8 mouse cellular contexts compared by ENCODE assay signal in the genomic region with DNA sequence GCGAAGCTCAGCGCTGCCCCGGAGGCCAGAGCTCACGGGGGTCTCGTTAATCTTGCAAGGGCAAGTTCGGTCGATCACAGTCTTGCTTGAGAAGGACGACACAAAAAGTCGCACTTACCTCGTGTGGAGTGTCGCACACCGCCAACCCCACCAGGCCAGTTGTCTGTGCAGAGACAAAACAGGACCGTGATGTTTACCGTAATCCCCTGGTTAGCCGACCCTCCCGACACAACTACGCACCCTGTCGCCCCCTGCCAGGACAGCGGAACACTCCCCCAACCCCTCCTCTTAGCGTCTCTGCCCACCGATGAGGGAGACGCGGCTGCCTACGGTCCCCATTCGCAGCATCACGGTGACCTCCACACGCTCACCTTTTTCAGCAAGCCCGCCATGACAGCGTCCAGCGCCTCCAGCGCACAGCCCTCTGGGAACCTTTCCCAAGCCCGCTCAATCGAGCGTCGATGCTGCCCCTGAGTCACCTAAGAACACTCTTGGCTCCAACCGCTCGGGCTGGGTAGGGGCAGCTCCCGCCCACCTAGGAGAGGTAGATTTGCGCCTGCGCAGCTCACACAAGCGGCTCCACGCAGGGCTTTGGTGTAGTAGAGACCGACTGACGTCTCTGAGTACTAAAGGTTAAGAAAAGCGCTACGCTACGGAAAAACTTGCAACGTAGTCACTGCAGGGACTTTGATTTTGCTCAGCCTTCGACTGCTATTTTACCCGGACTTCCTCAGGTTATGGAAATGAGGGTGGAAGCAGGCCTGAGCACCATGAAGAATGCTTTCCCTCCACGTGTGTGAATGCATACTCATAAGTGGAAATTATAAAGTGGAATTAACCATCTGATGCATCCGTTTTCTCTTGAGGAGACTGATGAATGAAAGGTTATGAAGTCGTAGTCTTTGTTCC. TPM values are rescaled to one million over a fixed set of nuclear protein-coding genes. Genes with fewer than 3 reads are reported as not detected.
A peak's percentile ranks its signal among the peaks of the same experiment; 100 is the strongest.
DNase-seq lines count a peak whose midpoint lies in the region; ATAC-seq and TF ChIP-seq lines count a peak whose summit lies in the region.

A gene (minus strand): TSS at position 859 of the 909 bp plus-strand sequence.

- peaks cover 31% of the 10 kb centered on the region for H3K36me3 ChIP-seq in G1E (replicated peaks)
- 0 out of 2 replicates have a peak, but pooled peaks cover 2% of the 10 kb centered on the region for H3K36me3 ChIP-seq in forebrain, embryonic 16.5 days (ENCODE audit: control insufficient read depth, insufficient read depth)
- H3K36me3 ChIP-seq in lung, embryonic 14.5 days (ENCODE audit: insufficient read depth) = peaks cover 11% of the 10 kb centered on the region; the same call in 1 of the 2 replicates
- 0 out of 2 replicates have a peak, but pooled peaks cover 2% of the 10 kb centered on the region for H3K36me3 ChIP-seq in thymus, adult 2 months (ENCODE audit: control insufficient read depth, insufficient read depth, low read length)

- H3K4me2 ChIP-seq in forebrain, embryonic 16.5 days (ENCODE audit: low read length) = peak within 1 kb of the TSS; percentile 83
- peak within 1 kb of the TSS; percentile 75 for H3K4me2 ChIP-seq in lung, embryonic 14.5 days

- under 1% methylated on average over 53 of the region's 53 CpGs for whole genome bisulfite sequencing in forebrain, embryonic 16.5 days
- 1% methylated on average over 53 of the region's 53 CpGs for WGBS in lung, embryonic 14.5 days
- WGBS in olfactory bulb, adult 2 months = under 1% methylated on average over 53 of the region's 53 CpGs
- WGBS in thymus, adult 2 months = under 1% methylated on average over 53 of the region's 53 CpGs

- intact Hi-C loops in heart, postnatal 36 days (cut with DNase I) = loop anchor here (1.0 kb wide), 1 partner anchor 138 kb away; a partner anchor contains a TSS

- ATAC-seq in G1E (ENCODE audit: extremely low read depth, insufficient number of reproducible peaks, low FRiP score, poor library complexity, severe bottlenecking) = peak; percentile 95
- peak; percentile 98 for ATAC-seq in forebrain, embryonic 16.5 days
- peak; percentile 98 for ATAC-seq in lung, embryonic 14.5 days (ENCODE audit: insufficient read depth)

- no peak for TF ChIP-seq CTCF in G1E (IDR thresholded peaks at IDR 0.05; ENCODE audit: low read depth, low read length)
- TF ChIP-seq CTCF in layer of hippocampus, adult 2 months (conservative IDR thresholded peaks at IDR 0.05) = no peak
- 0 out of 2 replicates have a peak, but pooled peaks have one; percentile 12 for TF ChIP-seq CTCF in lung, embryonic 14.5 days (IDR thresholded peaks at IDR 0.05; ENCODE audit: low read depth)
- no peak for TF ChIP-seq CTCF in olfactory bulb, adult 2 months (IDR thresholded peaks at IDR 0.05; ENCODE audit: insufficient read depth, low read depth, low read length)
- no peak for TF ChIP-seq CTCF in thymus, adult 2 months (IDR thresholded peaks at IDR 0.05; ENCODE audit: borderline replicate concordance, control insufficient read depth, extremely low read depth, insufficient read depth, low read length, poor library complexity)

- peak; percentile 77 for TF ChIP-seq POLR2A in olfactory bulb, adult 2 months (IDR thresholded peaks at IDR 0.05; ENCODE audit: insufficient read depth, low read depth, low read length)
- 0 out of 2 replicates have a peak, but pooled peaks have one; percentile 37 for TF ChIP-seq POLR2A in thymus, adult 2 months (IDR thresholded peaks at IDR 0.05; ENCODE audit: control insufficient read depth, extremely low read depth, insufficient read depth, low read length, poor library complexity)

- DNase-seq in G1E (ENCODE audit: low spot score) = peak; percentile 78
- peak; percentile 93 to 95 for DNase-seq in cerebellum, adult 18-20 months
- peak; percentile 85 for DNase-seq in heart, postnatal 36 days
- DNase-seq in layer of hippocampus, adult 2 months (ENCODE audit: low spot score in 2 of 2) = peak; percentile 90 to 92
- peak; percentile 98 for DNase-seq in lung, embryonic 14.5 days
- DNase-seq in thymus, adult 2 months = peak; percentile 92

- H3K27me3 ChIP-seq in G1E (ENCODE audit: insufficient read depth, low read length) = no peaks in the 10 kb centered on the region
- no peaks in the 10 kb centered on the region for H3K27me3 ChIP-seq in forebrain, embryonic 16.5 days (replicated peaks; ENCODE audit: control insufficient read depth, insufficient read depth, low read length)
- H3K27me3 ChIP-seq in lung, embryonic 14.5 days (ENCODE audit: insufficient read depth, low read length) = no peaks in the 10 kb centered on the region
- H3K27me3 ChIP-seq in thymus, adult 2 months (ENCODE audit: control insufficient read depth, insufficient read depth, low read length) = no peaks in the 10 kb centered on the region

- no peaks in the 10 kb centered on the region for H3K9me3 ChIP-seq in G1E (replicated peaks)
- no peaks in the 10 kb centered on the region for H3K9me3 ChIP-seq in forebrain, embryonic 16.5 days (ENCODE audit: control insufficient read depth, low read length)
- no peaks in the 10 kb centered on the region for H3K9me3 ChIP-seq in lung, embryonic 14.5 days (ENCODE audit: low read depth, low read length)

- peak within 1 kb of the TSS; percentile 98 for H3K4me3 ChIP-seq in G1E (ENCODE audit: low read depth, low read length)
- peak within 1 kb of the TSS; percentile 83 for H3K4me3 ChIP-seq in forebrain, embryonic 16.5 days (replicated peaks; ENCODE audit: low read length)
- peak within 1 kb of the TSS; percentile 93 for H3K4me3 ChIP-seq in layer of hippocampus, adult 2 months
- H3K4me3 ChIP-seq in lung, embryonic 14.5 days (ENCODE audit: low read depth, low read length) = peak within 1 kb of the TSS; percentile 57
- H3K4me3 ChIP-seq in olfactory bulb, adult 2 months (ENCODE audit: insufficient read depth, low read depth, low read length) = peak within 1 kb of the TSS; percentile 60
- H3K4me3 ChIP-seq in thymus, adult 2 months (ENCODE audit: control insufficient read depth, insufficient read depth, low read length) = peak within 1 kb of the TSS; percentile 78

- peak within 1 kb of the TSS; percentile 81 for H3K9ac ChIP-seq in forebrain, embryonic 16.5 days (replicated peaks; ENCODE audit: low read depth, low read length)
- peak within 1 kb of the TSS; percentile 56 for H3K9ac ChIP-seq in lung, embryonic 14.5 days

- H3K4me1 ChIP-seq in G1E (ENCODE audit: insufficient read depth, low read depth, low read length) = peaks cover 41% of the 10 kb centered on the region
- peaks cover 18% of the 10 kb centered on the region for H3K4me1 ChIP-seq in forebrain, embryonic 16.5 days (replicated peaks; ENCODE audit: control insufficient read depth, insufficient read depth, low read length)
- peaks cover 5% of the 10 kb centered on the region for H3K4me1 ChIP-seq in lung, embryonic 14.5 days (ENCODE audit: insufficient read depth)
- peaks cover 3% of the 10 kb centered on the region; the same call in 1 of the 2 replicates for H3K4me1 ChIP-seq in olfactory bulb, adult 2 months (ENCODE audit: control insufficient read depth, insufficient read depth, low read length)
- peaks cover 6% of the 10 kb centered on the region for H3K4me1 ChIP-seq in thymus, adult 2 months (replicated peaks; ENCODE audit: control insufficient read depth, insufficient read depth, low read length)

- H3K27ac ChIP-seq in forebrain, embryonic 16.5 days (ENCODE audit: low read length) = no peak within 1 kb of the TSS; the same call in 1 of the 2 replicates
- peak within 1 kb of the TSS; percentile 90 for H3K27ac ChIP-seq in layer of hippocampus, adult 2 months
- H3K27ac ChIP-seq in lung, embryonic 14.5 days (ENCODE audit: low read depth) = 0 out of 2 replicates have a peak within 1 kb of the TSS, but pooled peaks have one; percentile 3
- 0 out of 2 replicates have a peak within 1 kb of the TSS, but pooled peaks have one; percentile 2 for H3K27ac ChIP-seq in olfactory bulb, adult 2 months (ENCODE audit: insufficient read depth, low read depth, low read length)
- H3K27ac ChIP-seq in thymus, adult 2 months (ENCODE audit: control insufficient read depth, insufficient read depth, low read length) = 0 out of 2 replicates have a peak within 1 kb of the TSS, but pooled peaks have one; percentile 15

RNA-seq across cellular contexts. Expression of the gene that starts here (rescaled TPM):
- 49.7 and 55.7 TPM in 2 replicates for total RNA-seq in G1E (2014; fragmentation: Nextera tagmentation)
- total RNA-seq in G1E (2017) = 358 and 401 TPM in 2 replicates
- polyA plus RNA-seq in G1E (2012) = 6.1 and 8.3 TPM in 2 replicates
- polyA plus RNA-seq in forebrain, embryonic 16.5 days (2015; fragmentation: Nextera tagmentation; extraction: Ambion mirVana) = 274 and 298 TPM in 2 replicates
- 1,000 to 10,000 TPM; 1,562 to 1,637 TPM for total RNA-seq in heart, postnatal 36 days (2021)
- 100 to 1,000 TPM; 266 to 275 TPM for total RNA-seq in layer of hippocampus, adult 2 months (2021)
- 300 and 324 TPM in 2 replicates for polyA plus RNA-seq in lung, embryonic 14.5 days (2014; fragmentation: Nextera tagmentation; extraction: Ambion mirVana)
- not detected in 2 replicates for polyA plus RNA-seq in olfactory bulb, adult 2 months (2012; ENCODE audit: insufficient read depth, insufficient read length, low replicate concordance, missing spikeins)
- polyA plus RNA-seq in thymus, adult 2 months (2012; rRNA removed) = 3.6 and 3.8 TPM in 2 replicates

Comparison
In these comparisons a context has a peak if more than half of its experiments do, and no peak if none do; other contexts are left out.
1. RNA of the gene that starts here (polyA plus RNA-seq): 300 to 324 TPM in lung, embryonic 14.5 days and 274 to 298 TPM in forebrain, embryonic 16.5 days; 6.1 to 8.3 TPM in G1E, 3.6 to 3.8 TPM in thymus, adult 2 months and not detected in olfactory bulb, adult 2 months; every median in the first group is over 10 times any median in the second.
2. Peak in every context shown above with its lines, with median percentiles within 50 percentile points of each other: ATAC-seq, DNase-seq and H3K4me3 ChIP-seq.